8 mouse cellular contexts compared by ENCODE assay signal in the genomic region with DNA sequence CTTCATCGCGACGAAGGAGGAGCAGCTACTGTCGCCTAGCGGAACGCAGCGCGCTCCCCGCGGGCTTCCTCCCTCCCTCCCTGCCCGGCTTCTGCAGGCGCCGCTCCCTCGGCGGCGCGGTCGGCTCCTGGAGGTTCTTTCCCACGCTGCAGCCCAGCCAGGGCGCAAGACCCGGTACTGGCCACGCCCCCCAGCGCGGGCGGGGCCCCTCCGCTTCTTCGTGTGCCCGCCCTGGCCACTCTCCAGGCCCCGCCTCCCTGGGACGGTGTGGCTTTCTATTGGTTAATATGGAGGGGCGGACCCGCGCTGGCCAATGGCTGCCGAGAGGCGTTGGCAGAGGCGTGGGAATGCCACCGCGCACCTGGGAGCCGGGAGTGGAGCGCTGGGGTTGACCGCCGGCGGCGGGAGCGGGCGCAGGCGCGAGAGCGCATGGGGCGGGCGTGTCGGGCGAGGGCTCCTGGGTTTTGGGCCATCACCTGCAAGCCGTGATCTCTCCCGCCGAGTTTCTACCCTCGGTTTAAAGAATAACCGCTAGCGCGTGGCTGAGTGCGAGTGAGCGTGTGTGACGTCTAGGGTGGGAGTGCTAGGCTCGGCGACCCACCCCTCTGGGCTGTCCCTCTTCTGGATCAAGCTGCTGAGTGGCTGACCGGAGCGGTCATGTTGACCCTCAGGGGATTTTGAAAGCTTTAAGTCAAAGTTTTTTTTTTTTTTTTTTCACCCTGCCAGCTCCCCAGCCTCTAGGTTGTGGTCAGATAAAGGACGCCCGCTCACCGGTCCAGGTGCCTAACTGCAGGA. TPM values are rescaled to one million over a fixed set of nuclear protein-coding genes. Genes with fewer than 3 reads are reported as not detected.
A peak's percentile ranks its signal among the peaks of the same experiment; 100 is the strongest.
DNase-seq lines count a peak whose midpoint lies in the region; ATAC-seq and TF ChIP-seq lines count a peak whose summit lies in the region.

Gene Hey2, minus strand, starts transcription at position 159 of the 795 bp plus-strand sequence.

- under 1% methylated on average over 68 of the region's 70 CpGs for WGBS in forebrain, embryonic 15.5 days
- 1% methylated on average over 66 of the region's 70 CpGs for WGBS in liver, postnatal 0 days (ENCODE audit: insufficient replicate concordance)
- WGBS in neural tube, embryonic 13.5 days: under 1% methylated on average over 69 of the region's 70 CpGs

- H3K4me2 ChIP-seq in forebrain, embryonic 15.5 days (replicated peaks): peak within 1 kb of the TSS; percentile 76
- H3K4me2 ChIP-seq in liver, postnatal 0 days (ENCODE audit: low read depth, low read length): peak within 1 kb of the TSS; percentile 89
- peak within 1 kb of the TSS; percentile 80 for H3K4me2 ChIP-seq in neural tube, embryonic 13.5 days

- H3K27me3 ChIP-seq in forebrain, embryonic 15.5 days: peaks cover 51% of the 10 kb centered on the region
- H3K27me3 ChIP-seq in liver, postnatal 0 days (ENCODE audit: insufficient read depth, low read length): peaks cover 67% of the 10 kb centered on the region
- H3K27me3 ChIP-seq in neural tube, embryonic 13.5 days: peaks cover 59% of the 10 kb centered on the region

- intact Hi-C loops in heart, postnatal 14 days (cut with DNase I): loop anchor here (10.0 kb wide), 1 partner anchor 762 kb away; the partner anchor contains the start of gene Rnf217

- ATAC-seq in forebrain, embryonic 15.5 days (replicated peaks): peak; percentile 99
- ATAC-seq in liver, postnatal 0 days: peak; percentile 100
- peak; percentile 100 for ATAC-seq in neural tube, embryonic 13.5 days (ENCODE audit: low read depth)

- TF ChIP-seq CTCF in liver, postnatal 0 days (IDR thresholded peaks at IDR 0.05; ENCODE audit: low read depth): no peak

- peak; percentile 96 for DNase-seq in ES-E14 (ENCODE audit: low read depth, low spot score)
- peak; percentile 99 to 100 for DNase-seq in cerebellum, adult 18-20 months
- peak; percentile 99 for DNase-seq in heart, postnatal 14 days
- DNase-seq in layer of hippocampus, adult 11-12 months (ENCODE audit: low spot score): peak; percentile 98
- peak; percentile 96 for DNase-seq in liver, postnatal 0 days
- peak; percentile 78 for DNase-seq in telencephalon, adult 2 months (ENCODE audit: low read depth, low spot score)

- H3K4me3 ChIP-seq in ES-E14 (ENCODE audit: insufficient read depth in 1 of 2, low read depth in 1 of 2, low read length in 2 of 2, poor library complexity in 1 of 2, severe bottlenecking in 1 of 2): peak within 1 kb of the TSS; percentile 74 to 88
- H3K4me3 ChIP-seq in forebrain, embryonic 15.5 days: peak within 1 kb of the TSS; percentile 76
- peak within 1 kb of the TSS; percentile 50 for H3K4me3 ChIP-seq in liver, postnatal 0 days (ENCODE audit: low read depth, low read length)
- peak within 1 kb of the TSS; percentile 65 for H3K4me3 ChIP-seq in neural tube, embryonic 13.5 days

- H3K4me1 ChIP-seq in ES-E14 (ENCODE audit: control insufficient read depth in 2 of 2, insufficient read depth in 2 of 2, low read length in 2 of 2, poor library complexity in 1 of 2): no peaks in the 10 kb centered on the region
- H3K4me1 ChIP-seq in forebrain, embryonic 15.5 days: peaks cover 24% of the 10 kb centered on the region
- peaks cover 22% of the 10 kb centered on the region for H3K4me1 ChIP-seq in liver, postnatal 0 days (ENCODE audit: insufficient read depth)
- peaks cover 27% of the 10 kb centered on the region for H3K4me1 ChIP-seq in neural tube, embryonic 13.5 days (replicated peaks)

- H3K9me3 ChIP-seq in ES-E14 (ENCODE audit: control insufficient read depth, insufficient read depth, low read depth, low read length): no peaks in the 10 kb centered on the region
- no peaks in the 10 kb centered on the region for H3K9me3 ChIP-seq in forebrain, embryonic 15.5 days
- H3K9me3 ChIP-seq in liver, postnatal 0 days (ENCODE audit: low read length): no peaks in the 10 kb centered on the region
- H3K9me3 ChIP-seq in neural tube, embryonic 13.5 days: no peaks in the 10 kb centered on the region

- H3K27ac ChIP-seq in ES-E14 (ENCODE audit: insufficient read depth, low read depth, low read length, poor library complexity, severe bottlenecking): no peak within 1 kb of the TSS
- H3K27ac ChIP-seq in forebrain, embryonic 15.5 days (replicated peaks): peak within 1 kb of the TSS; percentile 47; the same call in 1 of the 2 replicates
- H3K27ac ChIP-seq in liver, postnatal 0 days (ENCODE audit: low read depth): no peak within 1 kb of the TSS
- peak within 1 kb of the TSS; percentile 75 for H3K27ac ChIP-seq in neural tube, embryonic 13.5 days (replicated peaks)

- TF ChIP-seq EP300 in liver, postnatal 0 days (IDR thresholded peaks at IDR 0.05; ENCODE audit: low read depth): no peak

- in situ Hi-C loops in ES-E14 (cut with MboI; ENCODE audit: low sequenced_read_pairs in 2 of 2, unreplicated experiment in 2 of 2): loop anchor here (10.0 to 25.0 kb wide), 2 partner anchors 462 to 469 kb away; partner anchors contain the start of gene Hddc2 (in 1 of the 2)

- no peaks in the 10 kb centered on the region for H3K36me3 ChIP-seq in ES-E14 (ENCODE audit: control insufficient read depth, insufficient read depth, low read length, poor library complexity, severe bottlenecking)
- no peaks in the 10 kb centered on the region for H3K36me3 ChIP-seq in forebrain, embryonic 15.5 days
- H3K36me3 ChIP-seq in liver, postnatal 0 days (replicated peaks; ENCODE audit: insufficient read depth, low read length): no peaks in the 10 kb centered on the region
- no peaks in the 10 kb centered on the region for H3K36me3 ChIP-seq in neural tube, embryonic 13.5 days

- peak within 1 kb of the TSS; percentile 29 for H3K9ac ChIP-seq in ES-E14 (ENCODE audit: insufficient read depth, low read depth, low read length, poor library complexity, severe bottlenecking)
- H3K9ac ChIP-seq in forebrain, embryonic 15.5 days (replicated peaks): peak within 1 kb of the TSS; percentile 46
- 0 out of 2 replicates have a peak within 1 kb of the TSS, but pooled peaks have one; percentile 16 for H3K9ac ChIP-seq in liver, postnatal 0 days (replicated peaks)
- H3K9ac ChIP-seq in neural tube, embryonic 13.5 days: peak within 1 kb of the TSS; percentile 78

TF ChIP-seq in ES-E14, 5 proteins besides CTCF, POLR2A, EP300 and RAD21:
- TF ChIP-seq ZC3H11A (IDR thresholded peaks at IDR 0.05; ENCODE audit: borderline replicate concordance, low read depth, low read length) (no peak), MAFK (IDR thresholded peaks at IDR 0.05; ENCODE audit: insufficient read depth, low read depth, low read length) (no peak), ZNF384 (IDR thresholded peaks at IDR 0.05; ENCODE audit: low read depth, low read length) (peak; percentile 56; the same call in 1 of the 2 replicates), CHD2 (IDR thresholded peaks at IDR 0.05; ENCODE audit: low read depth, low read length) (peak; percentile 54; the same call in 1 of the 2 replicates)

RNA-seq across cellular contexts. Expression of gene Hey2, which starts in this region (rescaled TPM):
- total RNA-seq in ES-E14 (2012; rRNA removed): 0.48 and 0.71 TPM in 2 replicates
- 3.0 and 3.6 TPM in 2 replicates for polyA plus RNA-seq in forebrain, embryonic 15.5 days (2015; fragmentation: Nextera tagmentation; extraction: Ambion mirVana)
- total RNA-seq in heart, postnatal 14 days (2021): 1 to 10 TPM; 5.1 to 5.8 TPM
- polyA plus RNA-seq in liver, postnatal 0 days (2015; fragmentation: Nextera tagmentation; extraction: Ambion mirVana): 0.12 and 0.20 TPM in 2 replicates
- polyA plus RNA-seq in neural tube, embryonic 13.5 days (2015; fragmentation: Nextera tagmentation; extraction: Ambion mirVana): 15.1 and 15.7 TPM in 2 replicates

Comparison
In these comparisons a context has a peak if more than half of its experiments do, and no peak if none do; other contexts are left out.
1. Peak in DNase-seq, H3K4me3 ChIP-seq and H3K9ac ChIP-seq in ES-E14; RNA of the gene not detected or under 1 TPM.
2. Peak in DNase-seq, ATAC-seq, H3K4me3 ChIP-seq, H3K9ac ChIP-seq and H3K4me2 ChIP-seq in liver, postnatal 0 days; RNA of the gene not detected or under 1 TPM.
3. H3K27ac ChIP-seq: peak in forebrain, embryonic 15.5 days (single experiment) and neural tube, embryonic 13.5 days (single experiment); none in ES-E14 (single experiment) and liver, postnatal 0 days (single experiment).
4. H3K9ac ChIP-seq: peak in every context shown above with its lines; median percentile 78 in neural tube, embryonic 13.5 days; 46 in forebrain, embryonic 15.5 days; 29 in ES-E14; 16 in liver, postnatal 0 days.
5. Peak in every context shown above with its lines, with median percentiles within 50 percentile points of each other: DNase-seq, H3K4me3 ChIP-seq, ATAC-seq and H3K4me2 ChIP-seq.